Mouse (Mus musculus): ENCODE data around the gene Gm28053.

- no peak for TF ChIP-seq CTCF (IDR thresholded peaks at IDR 0.05; ENCODE audit: low read depth)
- TF ChIP-seq EP300 (optimal IDR thresholded peaks at IDR 0.05), result no peak
These were observed 49.9 kb downstream of the Gm28053 start for GRCm38 (mm10) chr6:48768178-48768869.

Data from stomach, postnatal 0 days (tissue).